Mouse (Mus musculus): Measurements from ENCODE around the gene B3gnt3.
"Not testable (repeated sequence)": the region's sequence is repeated elsewhere in the genome, so short reads cannot be mapped to it uniquely, and the experiment has no call there.

B3gnt3 gene

DNA sequence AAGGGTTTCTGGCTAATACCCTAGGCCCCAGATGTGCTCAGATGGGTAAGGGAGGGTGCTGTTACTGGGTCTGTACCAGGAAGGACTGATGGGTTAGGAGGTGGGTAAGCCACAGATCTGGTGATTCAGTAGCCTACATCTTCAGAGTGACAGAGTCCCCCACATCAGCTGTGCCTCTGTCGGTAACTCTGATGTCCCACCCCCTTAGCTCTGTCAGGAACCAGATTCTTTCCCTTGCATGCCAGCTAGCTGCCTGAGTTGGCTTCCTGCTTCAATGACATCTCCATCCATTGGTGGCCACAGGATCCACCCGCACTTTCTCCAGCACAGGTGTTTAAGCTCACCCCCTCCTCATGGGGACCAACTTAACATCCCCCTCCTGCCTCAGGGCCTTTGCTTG, 10.0 kb upstream of the B3gnt3 start:
- no peak for DNase-seq (ENCODE audit: low spot score)

DNA sequence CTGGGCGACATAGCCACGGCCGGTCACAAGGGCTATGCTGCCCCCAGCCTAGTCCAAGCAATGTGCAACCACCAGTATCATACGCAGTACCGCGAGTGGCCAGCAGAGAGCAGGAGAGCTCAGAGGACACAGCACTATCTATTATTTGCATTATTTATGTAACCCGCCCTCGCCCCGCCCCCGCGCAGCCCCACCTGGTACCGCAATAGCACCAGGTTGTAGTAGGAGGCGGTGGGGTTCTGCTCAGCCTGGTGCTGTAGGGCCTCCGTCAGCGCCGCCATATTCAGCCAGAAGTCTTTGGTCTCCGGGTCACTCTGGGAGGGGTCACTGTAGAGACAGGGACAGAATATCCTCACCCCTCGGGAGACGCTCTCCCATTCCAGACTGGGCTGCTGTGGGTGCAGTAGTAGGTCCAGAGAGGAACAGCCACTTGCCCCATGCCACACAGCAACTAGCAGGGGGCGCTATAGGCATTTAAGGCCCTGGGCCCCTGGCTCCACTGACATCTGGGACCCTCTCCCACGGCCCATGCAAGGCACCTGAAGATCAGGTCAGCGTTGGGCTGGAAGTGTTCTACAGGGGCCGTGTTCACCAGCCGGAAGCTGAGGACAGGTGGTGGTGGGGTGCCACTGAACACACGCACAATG, 8.3 kb upstream of the B3gnt3 start:
- no peak for DNase-seq (ENCODE audit: low spot score)

DNA sequence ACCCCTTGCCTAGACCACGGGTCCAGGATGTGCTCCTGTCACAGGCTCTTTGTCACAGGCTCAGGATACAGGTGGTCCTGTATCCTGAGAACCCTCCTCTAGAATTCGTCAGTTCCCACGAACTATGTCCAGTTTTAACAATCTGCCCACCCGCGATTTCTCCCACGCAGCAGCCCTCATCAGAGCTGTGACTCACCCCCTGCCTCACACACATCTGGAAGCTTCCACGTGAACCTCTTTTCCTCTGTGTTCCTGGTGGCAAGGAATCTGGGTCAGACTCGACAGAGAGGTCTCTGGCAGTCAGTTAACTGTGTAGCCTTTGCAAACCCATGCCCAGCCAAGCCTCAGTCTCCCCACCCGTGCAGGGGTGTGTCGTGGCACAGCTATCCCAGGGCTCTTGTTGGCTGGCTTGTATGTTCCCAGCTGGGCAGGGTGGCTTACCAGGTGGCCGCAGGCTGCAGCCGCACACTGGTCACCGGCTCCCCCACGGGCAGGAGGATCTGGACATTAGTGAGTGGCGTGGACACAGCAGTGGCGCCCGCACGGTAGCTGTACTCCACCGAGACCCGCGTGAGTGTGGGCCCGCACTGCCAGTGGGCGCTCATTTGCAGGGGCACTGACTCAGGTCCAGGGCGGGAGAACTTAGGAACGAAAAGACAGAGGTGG, 7.7 kb upstream of the B3gnt3 start:
- DNase-seq (ENCODE audit: low spot score): no peak

DNA sequence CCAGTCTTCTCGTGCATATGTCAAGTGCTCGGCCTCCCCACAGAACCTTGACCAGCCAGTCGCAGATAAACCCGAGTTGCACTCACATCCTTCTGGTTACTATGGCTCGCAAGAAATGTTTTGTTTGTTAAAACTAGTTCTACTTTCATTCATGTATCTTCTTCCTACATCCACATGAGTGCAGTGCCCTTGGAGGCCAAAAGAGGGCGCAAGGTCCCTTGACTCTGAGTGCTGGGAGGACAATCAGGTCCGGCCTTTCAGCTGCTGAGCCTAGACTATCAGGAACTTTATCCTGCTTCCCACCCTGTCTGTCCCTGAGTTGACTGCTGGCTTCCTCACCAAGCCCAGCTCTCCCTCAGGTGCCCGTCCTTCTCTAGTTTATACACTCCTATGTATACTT, 6.3 kb upstream of the B3gnt3 start:
- DNase-seq (ENCODE audit: low spot score): no peak

DNA sequence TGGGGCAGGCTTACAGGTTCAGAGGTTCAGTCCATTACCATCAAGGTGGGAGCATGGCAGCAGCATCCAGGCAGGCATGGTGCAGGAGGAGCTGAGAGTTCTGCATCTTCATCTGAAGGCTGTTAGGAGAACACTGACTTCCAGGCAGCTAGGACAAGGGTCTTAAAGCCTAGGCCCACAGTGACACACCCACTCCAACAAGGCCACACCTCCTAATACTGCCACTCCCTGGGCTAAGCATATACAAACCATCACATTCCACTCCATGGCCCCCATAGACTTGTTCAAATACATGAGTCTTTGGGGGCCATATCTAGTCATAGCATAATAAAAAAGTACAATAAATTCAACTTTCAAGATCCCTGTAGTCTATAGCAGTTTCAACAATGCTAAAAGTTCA, 1.8 kb upstream of the B3gnt3 start:
- not testable (repeated sequence) for DNase-seq (ENCODE audit: low spot score)

DNA sequence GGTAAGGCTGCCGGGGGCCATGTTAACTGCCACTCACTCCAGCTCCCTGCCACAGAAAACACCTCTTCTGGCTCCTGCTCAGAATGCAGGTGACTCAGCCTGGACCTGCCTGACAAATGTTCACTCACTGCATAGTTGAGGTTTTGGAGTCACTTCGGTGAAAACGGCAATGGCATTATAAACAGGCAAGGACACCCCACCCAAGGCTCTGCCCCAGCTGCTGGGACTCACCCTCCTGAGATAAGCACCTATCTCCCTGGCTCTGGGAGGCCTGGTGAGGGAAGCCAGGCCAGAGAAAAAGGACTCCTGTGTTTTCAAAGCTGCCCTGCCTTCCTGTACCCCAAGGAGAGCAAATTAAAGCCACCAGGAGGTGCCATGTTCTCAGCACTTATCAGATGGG, 1.3 kb upstream of the B3gnt3 start:
- DNase-seq (ENCODE audit: low spot score): no peak

DNA sequence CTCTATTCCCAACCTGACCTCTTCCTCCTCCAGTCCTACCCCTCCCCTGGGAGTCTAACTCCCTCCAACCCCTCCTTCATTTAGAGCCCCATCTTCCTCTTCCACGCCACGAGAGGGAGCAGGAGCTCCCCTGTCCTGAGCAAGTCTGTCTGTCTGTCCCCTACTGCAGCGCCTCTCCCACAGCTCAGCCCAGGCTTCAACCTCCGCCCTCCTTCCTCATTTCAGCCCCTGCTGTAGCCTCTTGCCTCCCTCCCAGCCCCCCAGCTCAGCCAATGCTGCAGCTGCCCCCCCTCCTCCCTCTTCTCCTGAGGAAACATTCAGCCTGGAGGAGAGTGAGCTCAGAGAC, 471 bp upstream of the B3gnt3 start:
- no peak for DNase-seq (ENCODE audit: low spot score)

DNA sequence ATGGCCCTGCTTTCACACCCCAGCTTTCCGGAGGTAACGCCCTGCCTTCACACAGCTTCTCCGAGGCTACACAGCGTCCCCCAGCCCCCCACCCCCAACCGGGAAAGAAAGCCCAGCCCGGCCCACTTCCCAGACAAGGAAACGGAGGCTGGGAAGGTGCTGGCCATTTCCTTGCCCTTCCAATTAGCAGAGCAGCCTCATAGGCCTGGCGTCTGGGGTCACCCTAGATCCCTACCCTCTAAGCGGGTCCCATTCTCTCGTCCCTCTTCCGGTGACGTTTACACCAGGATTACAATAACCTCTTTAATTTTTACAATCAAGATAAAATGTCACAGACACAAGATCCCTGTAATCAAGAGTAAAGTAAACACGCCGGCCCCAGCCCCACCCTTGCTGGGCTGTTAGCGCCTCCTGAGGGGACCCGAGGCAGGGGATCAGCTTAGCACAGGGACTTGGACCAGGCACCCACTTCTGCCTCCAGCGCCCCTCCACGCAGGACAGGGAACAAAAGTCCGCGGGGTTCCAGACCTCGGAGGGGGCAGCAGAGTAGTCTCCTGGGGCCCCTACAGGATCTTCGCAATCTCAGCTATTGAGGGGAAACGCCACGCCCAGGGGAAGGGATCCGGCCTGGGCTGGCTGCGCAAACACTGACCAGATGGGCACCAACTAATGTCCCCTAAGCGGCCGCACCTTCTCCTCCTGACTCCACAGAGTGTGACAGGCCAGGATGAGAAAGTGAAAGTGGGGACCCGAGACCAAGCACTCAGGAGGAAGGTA, 908 bp downstream of the B3gnt3 start:
- no peak for DNase-seq (ENCODE audit: low spot score)

DNA sequence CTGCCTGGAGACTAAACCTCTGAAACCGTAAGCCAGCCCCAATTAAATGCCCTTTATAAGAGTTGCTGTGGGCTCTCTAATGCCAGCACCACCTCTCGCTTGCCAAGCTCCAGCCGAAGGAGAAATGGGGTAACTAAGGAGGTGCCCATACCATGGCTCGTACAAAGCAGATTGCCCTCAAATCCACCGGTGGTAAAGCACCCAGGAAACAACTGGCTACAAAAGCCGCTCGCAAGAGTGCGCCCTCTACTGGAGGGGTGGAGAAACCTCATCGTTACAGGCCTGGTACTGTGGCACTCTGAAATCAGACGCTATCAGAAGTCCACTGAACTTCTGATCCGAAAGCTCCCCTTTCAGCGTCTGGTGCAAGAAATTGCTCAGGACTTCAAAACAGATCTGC, 6.1 kb downstream of the B3gnt3 start:
- not testable (repeated sequence) for DNase-seq (ENCODE audit: low spot score)

DNA sequence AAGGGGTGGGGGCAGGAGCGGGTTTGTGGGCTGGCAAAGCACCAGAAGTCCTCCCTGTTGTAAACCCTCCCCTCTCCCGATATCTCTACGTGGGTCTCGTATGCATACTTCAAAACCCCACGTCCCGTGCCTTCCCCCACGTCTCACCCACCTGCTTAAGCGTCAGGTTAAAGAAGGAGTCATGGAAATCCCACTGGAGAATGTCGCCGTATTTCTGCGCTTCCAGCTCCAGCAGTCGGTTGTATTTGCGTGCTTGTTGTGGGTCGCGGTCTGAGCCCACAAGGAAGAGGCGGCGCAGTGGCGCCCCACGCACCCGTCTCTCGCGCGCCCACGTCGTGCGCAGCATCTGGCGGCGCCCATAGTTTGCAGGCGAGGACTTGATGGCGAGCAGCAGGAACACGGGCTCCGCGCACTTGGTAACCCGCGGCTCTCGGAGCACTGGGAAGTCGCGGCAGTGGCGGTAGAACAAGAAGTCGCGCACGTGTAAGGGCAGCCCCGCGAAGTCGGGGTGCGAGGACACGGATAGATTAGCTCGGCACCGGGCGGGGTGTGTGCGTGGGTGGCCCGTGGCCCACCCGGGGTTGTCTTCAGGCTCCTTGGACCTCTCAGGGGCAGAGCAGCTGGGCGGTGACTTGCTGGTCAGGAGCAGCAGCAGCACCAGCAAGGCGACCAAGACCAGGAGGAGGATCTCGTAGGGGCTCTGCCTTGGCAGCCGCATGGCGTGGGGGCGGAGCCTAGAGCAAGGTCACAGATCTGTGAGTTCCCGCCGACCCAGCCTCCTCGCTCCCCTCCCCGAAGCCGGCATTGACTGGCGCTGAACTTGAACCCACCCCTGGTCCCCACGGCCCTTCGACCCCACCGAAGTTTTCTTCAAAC, 8.2 kb downstream of the B3gnt3 start:
- no peak for DNase-seq (ENCODE audit: low spot score)

DNA sequence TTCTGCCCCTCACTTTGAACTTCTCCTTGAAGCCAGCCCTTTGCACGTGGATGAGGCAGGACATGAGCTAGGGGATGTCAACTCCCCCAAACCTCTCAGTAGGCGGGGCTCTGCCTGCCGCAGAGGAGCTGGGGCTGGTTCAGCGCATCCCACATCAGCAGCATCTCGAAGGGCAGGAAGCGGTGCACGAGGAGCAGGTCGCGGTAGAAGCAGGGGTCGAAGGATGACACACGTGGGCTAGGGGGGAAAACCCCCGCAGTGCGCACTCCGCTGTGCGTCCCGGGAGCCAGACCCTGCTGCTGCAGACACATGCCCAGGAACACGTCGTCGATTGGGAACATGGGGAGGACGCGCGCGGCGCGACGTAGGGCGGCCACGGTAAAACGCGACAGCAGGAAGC, 9.1 kb downstream of the B3gnt3 start:
- DNase-seq (ENCODE audit: low spot score): no peak

DNA sequence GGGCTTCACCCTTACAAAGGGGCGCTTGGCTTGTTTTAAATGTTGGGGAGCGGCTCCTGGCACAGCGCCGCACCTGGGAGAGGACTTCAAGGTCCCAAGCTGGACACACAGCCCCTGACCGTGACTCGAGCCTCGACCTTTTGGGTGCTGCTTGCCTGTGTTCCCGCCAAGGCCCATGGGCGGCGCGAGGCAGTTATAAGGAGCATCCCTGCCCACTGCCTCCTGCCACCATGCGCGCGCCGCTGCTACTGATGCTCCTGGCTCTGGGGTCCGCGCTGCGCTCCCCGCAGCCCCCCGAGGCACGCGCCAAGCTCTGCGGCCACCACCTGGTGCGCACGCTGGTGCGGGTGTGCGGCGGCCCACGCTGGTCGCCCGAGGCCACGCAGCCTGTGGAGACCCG, 12.6 kb downstream of the B3gnt3 start, which contains the start of gene Insl3:
TSS of gene Insl3 (plus strand) at position 187 of the 400 bp plus-strand sequence.
- DNase-seq (ENCODE audit: low spot score): no peak

DNA sequence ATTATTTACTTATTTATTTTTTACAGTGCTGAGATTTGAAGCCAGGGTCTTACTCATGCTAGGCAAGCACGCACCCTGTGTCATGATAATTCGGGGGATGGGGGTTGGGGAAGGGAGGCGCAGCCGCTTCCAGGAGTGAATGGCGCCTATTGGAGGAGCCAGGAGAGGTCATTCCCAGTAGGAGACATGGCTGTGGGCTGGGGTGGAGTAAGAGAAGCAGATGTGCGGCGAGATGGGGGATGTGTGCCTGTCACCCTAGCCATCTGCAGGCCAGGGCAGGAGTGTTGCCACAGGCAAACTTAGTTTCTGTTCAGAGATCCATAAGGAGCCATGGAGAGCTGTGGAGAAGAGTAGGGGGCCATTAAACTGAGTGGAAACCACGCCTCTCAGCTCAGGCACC, 14.0 kb downstream of the B3gnt3 start:
- DNase-seq (ENCODE audit: low spot score): no peak

DNA sequence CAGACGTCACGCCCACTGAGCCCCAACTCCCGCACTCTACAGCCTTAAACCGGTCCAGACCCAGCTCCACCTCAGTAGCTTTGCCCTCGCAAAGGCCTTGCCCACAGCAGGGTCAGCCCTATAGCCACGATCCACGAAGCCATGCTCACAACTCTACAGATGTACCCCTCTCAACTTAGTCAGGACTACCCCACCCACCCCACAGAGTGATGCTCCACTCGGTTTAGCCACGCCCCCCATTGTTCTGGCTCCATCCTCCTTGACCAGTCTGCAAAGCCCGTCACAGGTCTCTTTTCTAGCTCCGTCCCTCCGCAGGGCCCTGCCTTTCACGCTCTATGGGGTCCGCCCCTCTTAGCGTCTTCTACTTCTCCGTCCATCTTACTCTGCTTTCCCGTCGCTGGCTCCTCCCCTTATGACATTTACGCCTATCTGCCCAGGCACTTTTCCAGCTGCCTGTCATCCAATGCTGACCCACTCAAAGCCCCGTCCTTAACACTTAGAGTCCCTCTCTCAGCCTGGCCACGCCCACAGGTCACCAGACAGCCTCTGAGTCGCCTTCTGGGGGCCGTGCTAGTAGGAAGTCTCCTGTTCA, 15.3 kb downstream of the B3gnt3 start:
- DNase-seq (ENCODE audit: low spot score): no peak

DNA sequence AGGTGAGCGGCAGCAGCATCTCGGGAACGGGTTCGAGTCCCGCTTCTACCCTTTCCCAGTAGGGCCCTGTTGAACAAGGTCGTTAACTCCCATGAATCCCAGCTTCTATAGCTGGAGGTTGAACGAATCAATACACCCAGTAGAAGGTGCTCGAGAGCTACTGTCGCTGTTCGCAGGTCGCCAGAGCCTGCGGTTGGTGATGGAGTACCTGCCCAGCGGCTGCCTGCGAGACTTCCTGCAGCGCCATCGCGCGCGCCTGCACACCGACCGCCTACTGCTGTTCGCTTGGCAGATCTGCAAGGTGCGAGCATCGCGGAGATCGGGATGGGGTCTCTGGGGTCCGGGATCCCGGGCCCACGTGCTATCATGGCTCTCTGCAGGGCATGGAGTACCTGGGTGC, 16.0 kb downstream of the B3gnt3 start:
- no peak for DNase-seq (ENCODE audit: low spot score)

DNA sequence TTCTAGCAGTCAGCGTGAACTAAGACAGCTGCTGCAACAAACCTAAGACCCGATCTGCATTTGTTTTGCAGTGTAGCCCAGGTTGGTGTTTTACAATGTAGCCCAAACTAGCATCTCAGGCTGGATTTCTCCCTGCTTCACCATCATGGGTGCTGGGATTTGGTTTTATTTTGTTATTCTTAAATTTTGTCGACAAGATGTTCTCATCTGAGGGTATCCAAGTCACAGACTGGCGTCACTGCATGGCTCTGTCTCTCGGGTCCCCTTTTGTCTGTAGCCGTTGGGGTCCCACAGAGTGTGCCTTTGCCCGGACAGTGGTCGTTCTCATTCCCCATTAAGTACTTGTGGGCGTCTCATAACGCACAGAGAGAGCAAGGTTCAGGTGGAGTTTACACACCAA, 16.9 kb downstream of the B3gnt3 start:
- DNase-seq (ENCODE audit: low spot score): no peak

DNA sequence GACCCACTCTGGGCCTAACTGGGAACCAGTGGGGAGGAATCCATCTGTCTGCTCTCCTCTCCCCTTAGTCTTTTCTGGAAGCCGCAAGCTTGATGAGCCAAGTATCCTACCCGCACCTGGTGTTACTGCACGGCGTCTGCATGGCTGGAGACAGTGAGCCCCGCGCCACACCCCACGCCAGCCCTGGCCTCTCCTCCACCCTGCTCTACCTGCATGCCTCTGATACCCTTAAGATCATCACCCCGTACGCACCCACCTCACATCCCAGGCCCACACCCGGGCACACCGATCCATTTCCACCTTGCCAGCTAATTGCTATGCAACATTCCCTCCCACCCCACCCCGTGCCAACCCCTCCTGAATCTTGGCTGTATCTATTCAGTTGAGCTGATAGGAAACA, 18.8 kb downstream of the B3gnt3 start:
- DNase-seq (ENCODE audit: low spot score): no peak

DNA sequence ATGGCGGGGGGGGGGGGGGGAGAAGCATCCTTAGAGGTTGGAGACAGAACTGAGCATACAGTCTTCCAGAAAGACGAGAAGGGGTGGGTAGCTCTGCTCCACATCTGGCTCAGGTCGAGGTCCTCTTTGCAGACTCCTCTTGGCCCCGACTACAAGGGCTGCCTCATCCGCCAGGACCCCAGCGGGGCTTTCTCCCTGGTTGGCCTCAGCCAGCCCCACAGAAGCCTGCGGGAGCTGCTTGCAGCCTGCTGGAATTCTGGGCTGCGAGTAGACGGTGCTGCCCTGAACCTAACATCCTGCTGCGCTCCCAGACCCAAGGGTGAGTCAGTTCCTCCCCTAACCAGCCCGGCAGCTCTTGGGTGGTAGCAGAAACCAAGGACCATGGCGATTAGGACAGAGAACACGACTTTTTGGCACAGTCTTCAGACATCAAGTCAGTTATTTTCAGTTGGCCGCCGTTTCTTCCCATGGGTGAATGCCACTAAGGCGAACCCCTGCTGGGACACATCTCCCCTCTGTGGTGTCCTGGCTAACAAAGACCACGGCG, 20.1 kb downstream of the B3gnt3 start:
- no peak for DNase-seq (ENCODE audit: low spot score)

DNA sequence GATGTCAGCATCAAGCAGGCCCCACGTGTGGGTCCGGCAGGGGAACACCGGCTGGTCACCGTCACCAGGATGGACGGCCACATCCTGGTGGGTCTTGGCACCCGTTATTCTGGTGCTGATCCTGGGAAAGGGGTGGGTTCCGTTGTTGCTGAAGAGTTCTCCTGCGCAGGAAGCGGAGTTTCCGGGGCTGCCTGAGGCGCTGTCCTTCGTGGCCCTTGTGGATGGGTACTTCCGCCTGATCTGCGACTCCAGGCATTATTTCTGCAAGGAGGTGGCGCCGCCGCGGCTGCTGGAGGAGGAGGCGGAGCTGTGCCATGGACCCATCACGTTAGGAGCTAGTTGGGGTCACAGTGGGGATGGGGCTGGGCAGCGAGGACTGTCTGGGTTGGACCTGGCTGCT, 21.1 kb downstream of the B3gnt3 start:
- DNase-seq (ENCODE audit: low spot score): no peak

DNA sequence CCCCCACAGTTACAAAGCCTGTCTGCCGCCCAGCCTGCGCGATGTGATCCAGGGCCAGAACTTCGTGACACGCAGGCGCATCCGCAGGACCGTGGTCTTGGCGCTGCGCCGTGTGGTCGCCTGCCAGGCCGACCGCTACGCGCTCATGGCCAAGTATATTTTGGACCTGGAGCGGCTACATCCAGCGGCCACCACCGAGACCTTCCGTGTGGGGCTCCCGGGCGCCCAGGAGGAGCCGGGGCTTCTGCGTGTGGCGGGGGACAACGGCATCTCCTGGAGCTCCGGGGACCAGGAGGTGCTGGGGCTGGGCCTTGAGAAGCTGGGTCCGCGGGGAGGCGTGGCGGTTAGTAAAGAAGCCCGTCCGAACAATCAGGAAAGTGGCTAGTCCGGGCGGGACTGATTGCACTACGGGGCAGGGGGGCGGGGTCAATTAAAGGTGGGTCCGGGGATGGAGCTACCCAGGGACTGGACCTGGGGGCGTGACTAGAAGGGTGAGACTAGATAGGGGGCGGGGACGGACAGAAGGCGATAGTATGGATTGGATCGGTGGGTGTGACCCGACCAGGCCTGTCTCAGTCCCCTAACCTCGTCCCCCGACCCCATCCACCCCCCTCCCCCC, 21.9 kb downstream of the B3gnt3 start:
- DNase-seq (ENCODE audit: low spot score): no peak

DNA sequence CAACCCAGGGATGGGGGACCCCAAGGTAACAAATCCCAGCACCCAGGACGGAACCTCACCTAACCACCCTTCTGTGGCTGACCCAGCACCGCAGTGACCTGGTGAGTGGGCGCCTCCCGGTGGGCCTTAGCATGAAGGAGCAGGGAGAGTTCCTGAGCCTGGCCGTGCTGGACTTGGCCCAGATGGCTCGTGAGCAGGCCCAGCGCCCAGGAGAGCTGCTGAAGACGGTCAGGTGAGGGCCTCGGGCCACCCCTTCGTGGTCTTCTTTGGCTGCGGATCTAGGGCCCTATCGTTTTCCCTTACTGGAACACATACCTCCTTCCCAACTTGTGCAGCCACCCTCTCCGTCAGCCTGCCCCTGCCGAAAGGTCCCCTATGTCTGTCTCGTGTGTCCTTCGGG, 22.5 kb downstream of the B3gnt3 start:
- DNase-seq (ENCODE audit: low spot score): no peak
